Mouse (Mus musculus): ENCODE measurements at regions not wholly inside any gene's neighbourhood (a gene's known extent, or its start where the extent isn't known, plus 50 kb on each side); places are given as distances from the start of the nearest gene placed in this dataset.

DNA sequence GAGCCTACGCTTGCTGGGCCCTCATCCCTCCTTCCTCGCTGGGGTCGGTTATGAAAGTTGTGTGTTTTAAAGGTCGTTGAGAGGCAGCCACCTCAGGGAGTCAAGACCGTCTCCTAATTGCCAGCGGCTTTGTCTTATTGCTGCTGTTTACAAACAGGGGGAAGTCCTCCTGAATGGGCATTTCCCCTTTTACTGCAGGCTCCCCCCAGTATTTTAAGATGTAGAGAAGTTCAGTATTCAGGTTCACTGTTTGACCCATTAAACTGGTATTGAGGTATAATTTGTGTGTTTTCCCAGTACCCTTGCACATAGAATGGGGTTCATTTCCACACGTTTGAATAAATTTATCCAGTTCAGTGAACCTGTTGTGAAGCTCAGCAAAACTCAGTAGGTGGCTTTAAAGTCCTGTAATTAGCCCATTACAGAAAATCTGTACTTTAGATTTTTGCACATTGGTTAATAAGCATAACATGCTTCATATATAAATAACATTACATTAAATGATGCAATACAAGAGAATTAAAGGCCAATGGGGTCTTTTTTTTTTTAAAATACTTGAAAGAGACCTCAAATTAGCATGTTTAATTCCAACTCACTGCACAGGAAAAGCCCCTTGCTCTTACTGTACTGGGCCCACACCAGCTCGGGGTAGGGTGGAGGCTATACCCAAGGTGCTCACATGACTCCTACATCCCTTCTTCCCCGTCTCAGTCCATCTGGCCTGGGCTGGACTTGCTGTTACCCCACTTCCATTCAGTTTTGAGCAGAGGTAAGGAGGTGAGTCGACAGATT is 63.7 kb downstream of the Nkx2-1 start:
- no peak for TF ChIP-seq GATA4 (IDR thresholded peaks at IDR 0.05; ENCODE audit: insufficient replicate concordance, low read length)

DNA sequence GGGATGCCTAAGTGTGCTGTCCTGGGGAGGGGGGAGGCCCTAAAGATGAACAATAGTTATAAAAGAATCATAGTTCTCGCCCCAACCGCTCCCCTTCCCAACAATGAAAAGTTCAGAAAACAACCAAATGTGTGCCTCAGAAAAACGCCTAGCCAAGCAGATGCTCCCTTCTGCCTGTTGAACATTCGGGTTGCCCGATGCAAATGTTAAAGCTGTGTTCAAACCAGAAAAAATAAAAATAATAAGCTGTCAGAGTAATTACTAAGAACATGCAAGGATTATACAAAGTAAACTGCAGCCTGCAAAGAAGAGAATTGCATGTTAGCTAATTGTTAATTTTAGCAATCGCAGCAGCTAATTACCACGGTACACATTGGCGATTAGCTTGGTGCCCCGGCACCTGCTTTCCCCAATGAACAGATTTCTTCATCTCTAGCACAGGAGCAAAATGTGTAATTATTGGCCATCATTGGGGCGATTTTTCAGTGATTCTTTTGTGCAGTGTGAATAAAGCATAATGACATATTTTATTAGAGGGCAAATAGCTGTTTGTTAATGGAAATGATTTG is 65.7 kb downstream of the Nkx2-1 start:
- TF ChIP-seq GATA4 (IDR thresholded peaks at IDR 0.05; ENCODE audit: insufficient replicate concordance, low read length), result no peak

DNA sequence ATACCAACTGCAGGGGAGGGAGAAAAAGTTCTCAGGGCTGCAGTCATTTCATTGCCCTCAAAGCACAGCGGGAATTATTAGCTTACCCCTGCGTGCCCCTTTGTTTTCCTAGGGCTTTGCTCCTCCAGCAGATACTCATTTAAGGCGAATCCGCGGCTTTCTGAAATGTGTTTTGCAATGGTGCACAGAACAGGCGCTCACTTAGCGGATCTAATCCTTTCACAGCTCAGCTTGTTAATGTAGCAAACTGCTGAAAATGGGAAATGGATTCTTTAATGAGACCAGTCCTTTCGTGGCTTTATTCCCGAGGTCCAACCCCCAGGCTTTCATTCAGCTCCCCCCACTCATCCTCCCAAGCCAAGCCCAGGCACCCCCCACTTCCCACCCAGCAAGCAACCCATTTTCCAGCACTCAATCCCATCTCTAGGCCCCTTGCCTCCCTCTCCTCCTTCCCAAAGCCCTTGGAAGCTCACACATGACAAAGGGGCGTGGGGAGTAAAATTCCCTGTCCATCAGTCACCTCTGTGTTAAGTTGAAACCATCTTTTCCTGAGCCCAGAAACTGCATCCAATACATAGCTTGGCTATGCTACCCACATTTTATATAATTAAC is 77.1 kb downstream of the Nkx2-1 start:
- TF ChIP-seq GATA4 (IDR thresholded peaks at IDR 0.05; ENCODE audit: insufficient replicate concordance, low read length), result no peak

DNA sequence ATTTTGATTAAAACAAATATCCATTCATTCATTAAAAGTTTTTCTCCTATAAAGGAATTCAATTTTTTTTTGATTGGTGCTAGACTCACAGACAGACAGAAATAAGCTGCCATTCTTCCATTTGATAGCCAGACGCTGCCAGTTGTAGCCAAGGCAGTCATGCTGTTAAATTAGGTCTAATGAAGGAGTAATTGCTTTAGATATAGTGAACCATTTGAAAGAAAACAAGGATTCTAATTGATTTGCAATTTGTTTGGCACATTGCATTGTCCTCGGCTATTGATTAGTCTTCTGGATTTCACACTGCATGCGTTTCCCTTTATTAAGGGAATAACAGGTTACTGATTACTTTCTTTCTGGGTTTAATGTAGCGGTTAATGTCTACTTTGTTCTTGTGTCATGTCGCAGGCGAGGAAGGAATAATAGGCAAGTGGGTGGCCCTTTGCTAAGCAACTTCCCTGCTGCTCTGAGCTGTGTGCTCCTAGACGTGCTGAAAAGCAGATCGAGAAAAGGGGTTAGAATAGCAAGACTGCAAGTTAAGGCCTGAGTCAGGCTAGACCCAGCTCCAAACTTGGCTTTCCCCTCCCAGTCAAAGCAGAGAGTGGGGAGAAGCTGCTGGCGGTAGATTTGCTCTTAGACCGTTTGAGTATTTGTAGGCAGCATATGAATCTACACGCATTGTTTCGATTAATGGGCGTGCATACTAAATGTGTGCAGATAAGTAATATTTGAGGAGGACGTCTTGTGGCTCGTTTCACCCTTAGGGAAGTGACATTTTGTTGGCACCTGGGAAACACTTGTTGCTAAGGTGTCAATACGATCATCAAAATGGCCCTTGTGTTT is 77.8 kb downstream of the Nkx2-1 start:
- TF ChIP-seq GATA4 (IDR thresholded peaks at IDR 0.05; ENCODE audit: insufficient replicate concordance, low read length), result no peak

DNA sequence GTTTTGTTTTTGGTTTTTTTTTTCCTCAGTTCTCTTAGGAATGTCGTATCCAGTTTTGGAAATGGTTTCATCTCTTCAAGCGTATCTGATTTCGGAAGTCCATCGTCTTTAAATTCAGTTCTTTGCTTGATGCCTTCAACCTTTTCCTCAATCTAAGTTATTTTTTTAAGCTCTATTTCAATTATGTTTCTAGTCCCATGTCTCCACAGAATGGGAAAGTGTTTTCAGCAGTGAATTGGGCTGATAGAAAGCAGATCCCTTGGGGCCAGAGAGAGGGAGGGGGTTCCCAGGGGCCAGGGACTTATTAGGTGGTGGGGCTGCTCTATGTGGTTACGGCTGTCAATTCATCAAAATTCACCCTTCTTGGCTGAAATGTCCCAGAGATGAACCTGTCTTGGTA is 78.8 kb downstream of the Nkx2-1 start:
- TF ChIP-seq GATA4 (IDR thresholded peaks at IDR 0.05; ENCODE audit: insufficient replicate concordance, low read length), result no peak

DNA sequence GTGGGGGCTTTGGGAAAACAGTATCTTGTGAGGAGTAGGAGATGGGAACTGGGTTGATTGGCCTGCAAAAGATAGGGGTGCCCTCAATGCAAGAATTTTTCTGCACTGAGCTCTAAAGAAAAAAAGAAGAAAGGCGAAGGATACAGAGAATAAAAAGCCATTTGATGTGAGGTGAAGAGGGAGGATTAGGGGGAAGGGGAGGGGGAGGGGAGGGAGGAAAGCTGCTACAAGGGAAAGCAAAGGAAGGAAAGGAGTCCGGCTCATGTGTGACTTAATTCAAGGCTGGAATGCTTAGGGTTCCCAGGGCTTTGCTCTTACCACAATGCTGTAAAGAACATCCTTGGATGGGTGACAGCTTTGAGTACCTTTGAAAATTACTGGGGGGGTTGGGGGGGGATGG is 79.4 kb downstream of the Nkx2-1 start:
- no peak for TF ChIP-seq GATA4 (IDR thresholded peaks at IDR 0.05; ENCODE audit: insufficient replicate concordance, low read length)

DNA sequence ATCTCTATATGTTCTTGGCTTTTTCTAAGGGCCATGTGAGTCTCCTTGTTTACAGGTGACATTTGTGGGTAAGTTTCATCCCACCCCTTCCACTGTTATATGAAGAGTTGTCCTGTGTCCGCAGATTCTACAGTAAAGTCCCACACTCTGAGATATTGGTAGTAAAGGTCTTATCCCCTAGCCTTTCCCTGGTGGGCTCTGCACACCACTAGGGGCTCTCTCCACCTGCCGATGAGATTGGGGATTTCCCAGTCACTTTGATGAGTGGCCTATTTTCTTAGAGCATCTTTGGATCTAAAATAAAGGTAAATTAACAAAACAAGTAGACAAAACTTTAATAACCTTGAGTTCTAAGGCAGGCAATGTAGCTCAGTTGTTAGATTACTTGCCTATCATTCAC is 86.4 kb downstream of the Nkx2-1 start:
- TF ChIP-seq GATA4 (IDR thresholded peaks at IDR 0.05; ENCODE audit: insufficient replicate concordance, low read length), result no peak

DNA sequence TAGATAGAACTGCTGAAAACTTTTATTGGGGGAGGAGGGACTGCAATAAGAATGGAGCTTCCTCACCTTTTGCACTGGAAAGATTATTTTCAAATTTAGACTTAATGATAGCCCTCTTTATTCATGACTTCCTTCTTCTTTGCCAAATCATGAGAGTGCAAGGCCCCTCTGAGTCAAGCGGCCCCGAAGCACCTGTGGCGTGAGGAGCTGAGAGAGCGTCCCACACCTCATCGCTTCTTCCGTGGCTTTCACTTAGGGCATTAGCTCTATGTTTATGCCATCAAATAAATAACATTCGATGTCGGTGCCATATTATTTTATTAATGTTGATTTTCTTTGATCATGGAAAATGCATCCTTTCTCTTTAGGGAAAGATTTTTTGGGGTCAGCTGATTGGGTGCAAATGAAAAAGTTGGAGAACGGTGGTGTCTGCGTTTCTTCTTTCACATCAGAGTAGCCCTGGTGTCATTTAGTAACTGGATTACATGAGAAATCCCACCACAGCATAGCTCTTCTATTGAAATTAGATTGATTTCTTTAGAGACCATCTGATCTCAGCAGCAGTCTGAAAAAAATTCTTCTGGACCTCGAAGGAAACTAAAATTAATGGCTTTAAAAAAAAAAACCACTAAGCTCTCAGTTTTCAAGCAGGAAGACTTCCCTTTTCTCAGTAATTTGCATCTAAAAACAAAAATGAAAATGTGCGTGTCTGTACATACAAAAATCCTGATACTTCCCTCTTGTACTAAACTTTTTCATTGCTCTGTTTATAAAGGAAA is 87.7 kb downstream of the Nkx2-1 start:
- no peak for TF ChIP-seq GATA4 (IDR thresholded peaks at IDR 0.05; ENCODE audit: insufficient replicate concordance, low read length)

DNA sequence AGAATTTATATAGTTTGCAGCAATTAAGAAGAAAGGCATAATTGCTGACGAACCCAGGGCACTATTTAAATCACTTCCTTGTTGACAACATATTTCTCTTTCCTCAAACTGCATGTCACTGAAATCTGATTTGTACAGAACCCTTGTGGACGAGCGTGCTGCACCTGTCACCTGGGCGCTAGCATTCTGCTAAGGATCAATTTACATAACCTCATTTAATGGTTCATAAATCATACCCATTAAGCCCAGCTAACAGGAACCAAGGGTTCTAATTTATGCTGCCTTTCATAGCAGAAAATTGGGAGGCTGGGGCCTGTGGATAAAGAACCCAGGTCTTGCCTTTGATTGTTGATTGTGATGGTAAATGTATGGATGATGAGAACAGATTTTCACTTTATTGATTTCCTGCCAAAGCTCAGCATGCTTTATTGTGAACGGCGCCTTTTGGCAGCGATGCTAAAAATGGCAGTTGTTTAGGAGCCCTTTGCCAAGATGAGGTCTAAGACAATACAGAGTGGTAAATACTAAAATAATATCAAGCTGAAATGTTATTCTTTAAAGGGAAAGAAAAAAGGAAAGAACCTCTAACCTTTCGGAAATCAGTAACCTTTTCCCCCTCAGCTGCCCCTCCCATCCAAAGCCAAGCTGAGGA is 95.4 kb downstream of the Nkx2-1 start:
- TF ChIP-seq GATA4 (IDR thresholded peaks at IDR 0.05; ENCODE audit: insufficient replicate concordance, low read length), result no peak

DNA sequence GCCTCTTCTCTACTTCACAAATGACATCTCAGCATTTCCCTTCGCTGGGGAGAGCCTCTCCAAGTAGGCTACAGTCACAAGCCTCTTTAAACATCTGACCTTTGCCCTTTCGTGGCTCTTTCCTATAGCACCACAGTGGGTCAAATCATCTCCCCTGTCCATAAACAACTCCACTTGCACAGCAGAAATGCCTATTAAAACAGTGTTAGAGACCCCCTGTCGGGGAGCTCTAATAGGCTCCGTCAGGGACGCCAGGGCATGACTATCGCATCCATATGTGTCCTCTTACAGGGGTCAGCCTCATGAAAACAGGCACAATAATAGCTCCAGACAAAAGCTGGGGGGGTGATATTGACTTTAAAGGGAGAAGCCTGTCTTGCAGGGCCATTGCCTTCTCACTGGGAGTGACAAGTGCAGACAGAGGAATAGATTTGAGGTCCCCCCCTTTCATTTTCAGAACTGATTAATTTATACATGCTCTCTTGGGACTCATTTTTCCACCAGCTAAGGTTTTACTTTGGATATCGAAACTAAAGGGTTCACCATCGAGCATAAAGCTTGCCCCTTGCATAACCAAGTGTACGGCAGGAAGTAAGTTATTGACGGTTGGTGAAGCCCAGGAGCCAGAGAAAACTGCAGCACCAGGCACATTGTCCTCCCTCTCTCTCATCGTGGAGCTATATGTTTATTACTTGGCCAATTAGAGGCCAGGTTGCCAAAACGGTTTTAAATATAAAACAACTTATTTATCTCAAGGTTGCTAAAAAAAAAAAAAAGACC is 94.6 kb upstream of the Mbip start:
- TF ChIP-seq GATA4 (IDR thresholded peaks at IDR 0.05; ENCODE audit: insufficient replicate concordance, low read length), result no peak

DNA sequence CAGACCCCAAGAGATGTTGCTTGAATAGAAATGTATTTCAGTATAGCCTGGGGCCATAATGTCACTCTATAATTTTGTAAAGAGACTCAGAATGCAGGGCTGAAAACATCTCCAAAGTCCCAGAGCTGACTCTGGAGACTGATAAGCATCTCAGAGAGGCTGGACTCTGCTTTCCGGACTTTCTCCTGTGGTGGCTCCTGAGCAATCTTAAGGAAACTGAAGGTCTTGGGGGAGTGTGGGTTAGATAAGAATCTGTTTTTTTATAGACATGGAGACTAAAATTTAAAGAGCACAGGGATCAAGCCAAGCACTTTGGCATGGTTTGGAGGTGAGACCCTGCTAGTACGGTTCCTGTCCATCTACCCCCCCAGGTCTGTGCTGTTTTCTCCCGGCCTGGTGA is 92.7 kb upstream of the Mbip start:
- no peak for TF ChIP-seq GATA4 (IDR thresholded peaks at IDR 0.05; ENCODE audit: insufficient replicate concordance, low read length)

DNA sequence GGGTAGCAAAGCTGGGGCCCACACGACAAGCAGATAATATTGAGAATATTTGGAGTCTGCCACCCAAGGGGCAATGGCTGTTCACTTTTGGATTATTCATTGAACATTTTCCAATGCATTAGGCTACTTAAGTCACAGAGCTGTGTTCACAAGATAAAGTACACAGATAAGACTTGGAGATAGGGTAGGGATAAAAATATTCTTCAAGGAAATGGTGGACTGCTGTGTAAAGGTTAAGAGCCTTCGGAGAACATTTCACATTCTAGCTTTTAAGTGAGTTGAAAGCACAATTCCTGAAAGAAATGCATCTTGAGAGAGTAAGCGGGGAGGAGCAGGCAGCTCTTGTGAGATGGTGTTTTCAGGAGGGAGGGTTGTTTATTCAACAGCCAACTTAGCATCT is 92.3 kb upstream of the Mbip start:
- no peak for TF ChIP-seq GATA4 (IDR thresholded peaks at IDR 0.05; ENCODE audit: insufficient replicate concordance, low read length)

DNA sequence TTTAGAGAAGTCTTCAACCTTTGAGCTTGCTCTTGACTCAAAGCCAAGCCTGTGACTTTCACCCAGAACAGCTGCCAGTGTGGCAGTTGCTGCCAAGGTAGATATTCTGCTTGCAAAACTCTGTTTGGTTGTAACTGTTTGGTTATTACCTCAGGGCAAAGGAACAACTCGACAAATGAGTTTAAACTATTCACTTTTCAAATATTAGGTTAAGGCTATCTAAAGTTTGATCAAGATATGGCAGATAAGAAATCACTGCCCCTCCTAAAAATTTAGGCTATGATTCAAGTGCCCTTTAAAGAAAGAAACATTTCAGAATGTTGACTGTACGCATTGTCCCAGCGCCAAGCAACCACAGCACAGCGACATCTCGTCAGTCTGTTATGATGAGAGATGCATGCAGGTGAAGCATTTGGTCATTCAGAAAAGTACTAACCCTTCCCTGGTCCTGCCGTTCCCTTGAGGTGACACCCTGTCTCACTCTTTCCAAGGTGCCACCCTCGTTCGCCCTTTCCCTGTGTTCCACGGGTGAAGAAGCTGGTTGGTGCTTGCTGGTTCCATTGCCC is 81.1 kb upstream of the Mbip start:
- TF ChIP-seq GATA4 (IDR thresholded peaks at IDR 0.05; ENCODE audit: insufficient replicate concordance, low read length), result peak; percentile 90

All from liver, adult (tissue).